Mouse (Mus musculus): ENCODE results near the gene Nmd3.

Gene Nmd3

DNA sequence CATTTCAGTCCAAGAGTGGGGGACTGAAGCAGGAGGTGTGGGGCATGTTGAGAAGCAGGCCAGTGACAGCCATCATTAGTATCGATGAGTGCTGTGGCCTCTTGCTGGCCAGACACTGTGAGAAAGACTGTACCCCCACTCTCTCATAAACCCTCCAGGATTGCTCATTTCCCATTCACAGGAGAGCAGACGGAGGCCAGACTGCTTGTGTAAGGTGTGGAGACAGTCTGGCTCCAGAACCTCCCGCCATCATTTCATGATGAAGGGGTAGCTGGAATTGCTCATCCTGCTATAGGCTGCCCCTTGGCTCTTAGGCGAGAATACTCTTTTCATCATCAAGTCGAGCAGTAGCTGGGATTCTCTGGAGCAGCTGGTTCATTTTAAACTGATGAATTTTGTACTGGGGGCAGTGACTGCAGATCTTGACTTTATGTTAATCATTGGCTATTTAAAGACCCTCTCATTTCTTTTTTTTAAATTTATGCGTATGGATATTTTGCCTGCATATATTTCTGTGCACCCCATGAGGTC, 41.1 kb downstream of the Nmd3 start:
- in situ Hi-C loops (cut with MboI): no loop called here

DNA sequence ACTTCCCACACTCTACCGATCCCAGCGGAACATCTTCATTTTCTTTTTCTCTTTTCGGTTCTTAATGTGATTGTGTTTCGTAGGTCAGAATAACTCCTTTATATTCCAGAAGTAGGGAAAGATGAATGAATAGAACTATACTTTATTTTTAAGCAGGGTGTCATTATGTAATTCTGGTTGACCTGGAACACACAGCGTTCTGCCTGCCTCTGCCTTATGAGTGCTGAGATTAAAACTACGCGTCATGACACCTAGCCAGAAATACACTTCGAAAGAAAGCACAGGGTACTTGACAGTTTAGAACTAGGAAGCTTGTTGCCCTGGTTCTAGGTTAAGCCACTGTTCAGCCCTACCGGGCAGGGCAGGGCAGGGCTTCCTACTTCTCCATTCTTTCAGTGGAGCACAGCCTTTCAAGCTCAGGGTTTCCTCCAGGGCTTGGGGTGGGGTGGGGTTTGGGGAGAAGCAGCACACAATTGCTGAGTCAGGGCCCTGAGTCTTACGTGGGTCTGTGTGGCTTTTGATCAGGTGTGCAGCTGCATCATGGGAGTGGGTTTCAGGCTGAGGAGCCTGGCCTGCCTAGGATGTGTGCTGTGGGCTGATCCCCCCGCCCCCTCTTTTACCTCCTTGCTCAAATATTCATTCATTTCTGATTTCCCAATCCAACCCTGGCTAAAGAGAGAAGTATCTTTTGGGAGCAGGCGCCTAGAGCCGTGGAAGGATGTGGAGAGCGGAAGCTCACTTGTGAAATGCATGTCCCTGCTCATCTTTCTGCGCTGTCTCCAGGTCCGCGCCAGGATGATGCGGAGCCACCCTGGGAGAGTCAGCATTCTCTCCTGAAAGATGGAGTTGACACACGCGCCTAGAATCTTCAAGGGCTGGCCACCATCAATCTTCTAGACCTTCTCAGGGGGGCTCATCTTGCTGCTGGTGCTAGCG, 42.1 kb downstream of the Nmd3 start:
- in situ Hi-C loops (cut with MboI): no loop called here

DNA sequence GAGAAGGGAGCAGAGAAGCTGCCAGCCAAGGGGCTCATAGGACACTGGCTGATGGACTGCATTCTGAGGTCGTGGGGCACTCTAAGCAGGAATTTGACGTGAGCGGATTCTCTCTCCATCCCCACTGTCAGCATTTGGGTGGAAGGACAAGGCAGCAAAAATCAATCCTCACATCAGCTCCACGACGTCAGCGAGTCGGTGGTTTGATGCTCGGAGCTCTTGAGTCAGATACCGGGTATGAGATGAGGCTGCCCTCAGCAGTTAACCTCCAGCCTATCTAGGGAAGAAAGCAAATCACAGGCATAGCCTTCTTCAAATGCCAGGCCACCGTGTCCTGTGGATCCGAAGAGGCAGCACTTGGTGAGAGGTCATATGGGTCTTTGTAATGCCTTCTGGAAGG, 43.4 kb downstream of the Nmd3 start:
- in situ Hi-C loops (cut with MboI): no loop called here

DNA sequence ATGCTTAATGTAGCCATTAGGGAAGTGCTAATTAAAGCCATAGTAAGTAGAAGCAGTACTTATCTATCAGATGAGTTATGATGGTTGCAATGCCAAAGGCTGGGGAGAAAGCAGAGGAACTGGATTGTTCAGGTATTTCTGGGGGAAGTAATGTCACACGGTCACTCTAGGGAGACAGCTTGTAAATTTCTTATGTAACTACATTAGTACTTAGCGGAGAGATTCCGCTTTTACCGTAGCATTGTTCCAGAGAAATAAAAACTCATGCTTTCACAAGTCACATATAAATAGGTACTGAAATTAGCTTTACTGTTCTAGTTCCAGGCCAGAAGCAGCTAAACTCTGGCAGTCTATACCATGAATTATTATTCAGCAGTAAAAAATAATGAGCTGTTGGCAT, 47.4 kb downstream of the Nmd3 start:
- in situ Hi-C loops (cut with MboI): no loop called here

DNA sequence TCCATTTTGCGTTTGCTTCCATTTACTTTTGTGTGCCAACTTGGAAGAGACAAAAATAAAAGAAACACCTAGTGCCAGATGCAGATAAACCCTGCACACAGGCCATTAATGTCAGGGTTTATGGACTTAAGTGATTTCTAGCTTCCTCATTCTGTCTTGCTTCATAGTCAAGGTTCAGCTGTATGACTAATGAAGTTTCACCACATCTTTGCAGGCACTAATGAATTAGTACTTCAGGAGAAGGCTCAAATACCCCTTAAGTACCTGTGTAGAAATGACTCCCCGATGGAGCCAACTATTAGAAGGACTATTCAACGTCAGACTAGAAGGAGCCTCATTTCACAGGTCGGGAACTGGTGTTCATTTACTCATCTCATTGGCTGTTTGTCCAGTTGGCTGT, 51.6 kb downstream of the Nmd3 start:
- in situ Hi-C loops (cut with MboI): no loop called here

DNA sequence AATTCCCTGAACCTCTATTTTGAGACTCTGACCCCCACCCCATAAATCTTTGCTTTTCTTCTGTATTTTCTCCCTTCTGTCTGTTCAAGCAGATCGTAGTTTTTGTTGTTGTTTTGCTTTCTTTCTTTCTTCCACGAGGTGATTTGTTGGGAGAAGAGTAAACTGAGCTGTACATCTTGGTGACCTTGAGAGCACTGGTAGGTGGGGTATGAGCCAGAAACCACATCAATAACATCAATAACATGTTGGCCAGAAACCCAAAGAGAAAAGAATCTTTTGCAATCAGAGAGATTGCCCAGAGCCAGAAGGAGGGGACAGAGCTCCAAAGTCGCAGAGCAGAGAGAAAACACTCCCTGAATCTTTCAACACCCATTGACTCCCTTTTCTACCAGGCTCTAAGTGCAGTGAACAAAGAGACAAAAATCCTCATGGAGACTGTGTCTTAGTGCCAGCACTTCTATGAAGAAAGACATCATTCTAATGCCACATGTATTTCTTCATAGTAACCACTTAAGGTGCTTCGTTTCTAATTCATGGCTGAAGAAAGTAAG, 57.5 kb downstream of the Nmd3 start:
- in situ Hi-C loops (cut with MboI): no loop called here

DNA sequence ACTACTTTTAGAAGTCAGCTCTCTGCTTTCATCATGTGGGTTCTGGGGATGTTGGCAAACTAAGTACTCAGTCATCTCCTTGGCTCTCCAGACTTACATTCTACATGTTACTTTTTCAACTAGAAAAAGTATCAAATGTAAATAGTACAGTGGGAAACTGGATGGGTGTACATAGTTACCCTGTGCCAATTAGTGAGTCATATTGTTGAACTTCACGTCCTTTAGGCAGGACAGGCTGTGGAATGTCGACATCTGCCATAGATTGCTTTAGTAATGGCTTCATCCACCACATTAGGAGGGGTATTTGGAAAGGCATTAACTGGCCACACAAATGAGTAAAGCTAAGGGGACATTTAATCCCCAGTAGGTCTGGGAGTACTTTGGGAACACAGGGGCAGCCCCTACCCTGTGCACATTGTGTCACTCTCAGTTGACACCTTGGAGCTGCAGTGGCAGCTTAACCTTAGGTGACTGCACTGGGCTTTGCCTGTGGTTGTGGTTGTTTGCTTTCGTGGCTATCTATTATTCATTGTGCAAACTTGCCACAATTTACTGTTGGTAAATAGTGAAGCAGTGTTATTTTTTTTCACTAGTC, 71.1 kb downstream of the Nmd3 start:
- in situ Hi-C loops (cut with MboI): no loop called here

DNA sequence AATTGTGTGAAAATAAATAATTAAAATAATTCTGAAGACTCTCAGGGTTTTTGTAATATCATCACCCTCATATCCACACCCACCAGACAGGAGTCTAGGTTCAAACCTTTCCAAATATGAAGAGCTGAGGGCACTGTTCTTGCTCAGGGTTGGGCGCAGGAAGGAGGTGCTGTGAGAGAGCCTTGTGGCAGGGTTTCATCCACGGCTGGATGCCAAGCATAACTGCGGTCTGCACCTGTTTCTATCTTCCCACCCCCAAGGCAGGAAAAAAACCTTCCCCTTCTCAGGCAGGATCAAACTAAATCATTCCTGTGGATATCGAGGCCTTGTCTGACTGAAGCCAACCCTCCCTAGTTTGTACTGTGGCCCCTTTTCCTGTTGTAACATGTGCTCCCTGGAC, 75.7 kb downstream of the Nmd3 start:
- in situ Hi-C loops (cut with MboI): no loop called here

DNA sequence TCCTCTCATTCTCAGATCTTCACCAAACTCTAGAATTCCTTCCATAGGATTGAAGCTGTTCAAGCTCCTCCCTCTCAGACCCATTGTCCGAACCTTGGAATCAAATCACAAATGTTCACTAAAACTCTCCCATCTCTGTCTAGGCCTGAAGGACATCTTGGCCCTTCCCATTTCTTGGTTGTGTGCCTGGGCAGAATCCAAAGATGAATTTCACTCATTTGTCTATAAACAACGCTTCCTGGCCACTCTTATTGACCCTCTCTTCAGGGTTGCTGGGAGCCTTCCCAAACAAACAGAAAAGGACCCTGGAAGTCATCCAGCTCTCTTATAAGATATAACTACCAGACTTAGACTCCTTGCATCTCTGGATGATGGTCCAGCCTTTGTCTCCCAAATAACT, 76.2 kb downstream of the Nmd3 start:
- in situ Hi-C loops (cut with MboI): no loop called here

DNA sequence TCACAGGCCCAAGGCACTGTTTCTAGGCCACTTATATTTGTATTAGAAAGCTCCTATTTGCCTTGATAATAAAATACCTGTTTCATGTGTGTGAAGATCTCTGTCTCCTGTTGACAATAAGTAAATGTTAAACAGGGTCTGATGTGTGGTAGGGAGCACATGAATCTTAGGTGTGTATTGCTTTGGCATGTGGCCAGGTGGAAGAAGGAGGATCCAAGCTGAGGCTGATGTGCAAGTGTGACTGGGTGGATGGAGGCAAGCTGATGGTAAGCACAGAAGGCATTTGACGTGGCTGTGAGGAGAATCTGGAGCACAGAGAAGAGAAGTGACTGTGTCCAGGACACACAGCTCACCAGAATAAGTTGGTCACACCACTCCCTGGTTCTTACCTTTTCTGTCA, 77.3 kb downstream of the Nmd3 start:
- in situ Hi-C loops (cut with MboI): no loop called here

DNA sequence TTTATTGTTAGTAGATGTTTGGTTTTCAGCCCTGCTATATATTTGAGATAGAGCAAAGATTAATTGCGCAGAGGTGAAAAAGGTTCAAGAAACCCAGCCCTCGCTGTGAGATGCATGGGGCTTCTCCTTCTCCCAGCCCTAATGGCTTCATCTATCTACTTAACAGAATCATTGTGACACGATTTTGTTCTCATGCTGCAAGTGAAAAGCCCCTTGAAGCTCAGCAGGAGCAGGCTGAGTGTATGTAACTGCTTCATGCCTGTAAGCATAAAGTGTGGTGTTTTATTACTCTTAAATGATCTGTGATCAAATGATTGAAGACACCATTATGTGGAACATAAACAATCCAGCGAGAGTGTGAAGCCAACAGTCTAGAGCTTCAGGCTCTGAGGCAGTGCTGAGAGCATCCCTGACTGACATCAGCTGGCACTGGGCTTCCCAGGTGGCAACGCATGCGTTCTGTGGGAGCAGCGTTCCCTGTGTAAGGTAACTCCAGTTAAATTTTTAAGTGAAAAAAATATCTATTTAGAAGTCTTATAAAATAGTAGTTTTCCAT, 79.1 kb downstream of the Nmd3 start:
- in situ Hi-C loops (cut with MboI): no loop called here

DNA sequence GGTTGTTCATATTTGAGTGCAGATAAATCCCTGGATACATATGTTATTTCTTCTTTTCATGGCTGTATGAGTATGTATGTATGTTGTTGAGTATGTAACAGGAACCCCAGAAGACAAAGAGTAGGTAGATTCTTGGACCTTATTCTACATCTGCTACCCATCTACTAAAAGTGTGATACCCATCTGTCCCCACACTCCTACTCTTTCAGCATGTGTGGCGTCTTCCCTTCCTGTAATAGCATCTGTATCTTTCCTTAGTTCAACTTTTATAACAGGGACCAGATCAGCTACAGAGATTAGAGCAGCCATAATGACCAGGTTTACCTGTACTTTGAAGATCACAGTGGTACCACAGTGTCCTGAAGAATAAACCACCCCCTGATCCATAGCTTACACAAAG, 81.4 kb downstream of the Nmd3 start:
- in situ Hi-C loops (cut with MboI): no loop called here

Data from mature B cell (primary cell).